Mouse (Mus musculus) neural tube, embryonic 12.5 days (tissue): ENCODE results near the gene Tmcc3. TPM values are rescaled to one million over a fixed set of nuclear protein-coding genes. Genes with fewer than 3 reads are reported as not detected.

ENCODE experiments used
- ATAC-seq: fragments of 200-750 bp; cut with Nextera tagmentation; 2 replicates; pipeline ENCODE4 v1.8.0; 2017; ENCODE audit warnings: low read depth, mild to moderate bottlenecking, moderate TSS enrichment, moderate library complexity; ENCODE audit not compliant: low FRiP score
- H3K27ac ChIP-seq: fragments of 300-500 bp; sonication (generic); 2 replicates; pipeline ENCODE4 v1.5.1; 2016
- H3K27me3 ChIP-seq: fragments of 300-500 bp; sonication (generic); replicated peaks from 2 replicates; pipeline ENCODE4 v1.6.1; 2016; ENCODE audit warnings: mild to moderate bottlenecking
- H3K36me3 ChIP-seq: fragments of 300-500 bp; sonication (generic); 2 replicates; pipeline ENCODE4 v1.6.1; 2016; ENCODE audit warnings: mild to moderate bottlenecking
- H3K4me1 ChIP-seq: fragments of 300-500 bp; sonication (generic); 2 replicates; pipeline ENCODE4 v1.6.1; 2016
- H3K4me2 ChIP-seq: fragments of 300-500 bp; sonication (generic); replicated peaks from 2 replicates; pipeline ENCODE4 v1.6.1; 2016; ENCODE audit warnings: mild to moderate bottlenecking
- H3K4me3 ChIP-seq: fragments of 300-500 bp; sonication (generic); 2 replicates; pipeline ENCODE4 v1.5.1; 2016
- H3K9ac ChIP-seq: fragments of 300-500 bp; sonication (generic); 2 replicates; pipeline ENCODE4 v1.6.1; 2016; ENCODE audit warnings: mild to moderate bottlenecking
- H3K9me3 ChIP-seq: fragments of 300-500 bp; sonication (generic); 2 replicates; pipeline ENCODE4 v1.6.1; 2016; ENCODE audit warnings: mild to moderate bottlenecking
- WGBS: fragments of 180-500 bp; shearing (Covaris S2); methylation state at CpG from one replicate; pipeline ENCODE4 v1.1.7; 2016; 5-methylcytosine and 5-hydroxymethylcytosine counted together
- polyA plus RNA-seq: library from polyadenylated mRNA; unstranded; fragments of >200 nt; fragmentation: Nextera tagmentation; extraction: Ambion mirVana; gene quantifications from 2 replicates; pipeline ENCODE4 v1.2.1, GENCODE M21; 2016

Gene Tmcc3
- polyA plus RNA-seq, 1 experiment from 2014 or later: 7.6 TPM

DNA sequence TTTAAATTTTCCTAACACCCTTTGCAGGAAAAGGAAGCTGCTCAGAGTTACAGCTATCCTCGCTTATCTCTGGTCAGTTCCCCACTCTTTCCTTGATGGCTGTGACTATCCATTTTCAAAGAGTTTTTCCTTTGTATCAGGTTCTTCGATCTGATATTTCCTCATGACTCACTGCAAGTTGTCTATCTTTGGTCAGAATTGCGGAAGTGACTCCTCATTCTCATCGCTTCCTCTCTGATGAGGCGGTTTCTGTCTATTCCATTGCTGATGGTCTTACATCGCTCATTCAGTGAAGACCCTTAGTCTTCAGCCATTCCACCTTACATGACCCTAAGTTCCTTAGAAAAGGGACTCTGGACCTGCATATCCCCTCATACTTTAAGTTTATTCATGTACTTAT lies 289.3 kb downstream of the Tmcc3 start:
- H3K36me3 ChIP-seq: no peaks in the 10 kb centered on the region
- ATAC-seq: no peak
- H3K4me2 ChIP-seq: no peak overlapping the region
- no peak overlapping the region for H3K27ac ChIP-seq
- H3K27me3 ChIP-seq: no peaks in the 10 kb centered on the region
- no peaks in the 10 kb centered on the region for H3K9me3 ChIP-seq
- H3K4me3 ChIP-seq: no peak overlapping the region
- no peaks in the 10 kb centered on the region for H3K4me1 ChIP-seq
- 93% methylated on average over 6 of the region's 6 CpGs for WGBS
- H3K9ac ChIP-seq: no peak overlapping the region

DNA sequence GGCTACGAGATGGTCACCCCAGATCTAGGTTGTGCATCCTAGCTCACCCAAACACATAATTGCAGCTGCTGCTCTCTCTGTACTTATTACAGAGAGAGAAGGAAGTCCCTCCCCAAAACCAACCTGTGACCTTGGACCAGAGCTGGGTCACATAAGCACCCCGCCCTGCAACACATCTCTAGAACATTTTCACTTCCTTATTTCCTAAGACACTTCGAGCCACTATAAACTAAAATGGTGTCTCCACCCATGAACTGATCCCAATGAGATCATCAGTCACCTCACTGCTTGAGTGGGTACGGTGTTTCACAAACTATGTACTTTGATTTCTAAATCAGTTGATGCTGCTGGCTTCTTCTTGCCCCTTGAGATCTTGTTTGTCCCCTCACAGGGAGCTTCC lies 293.7 kb downstream of the Tmcc3 start:
- Histone ChIP-seq H3K4me1 (no peaks in the 10 kb centered on the region), H3K9me3 (no peaks in the 10 kb centered on the region), H3K27ac (no peak overlapping the region), H3K9ac (no peak overlapping the region), H3K27me3 (no peaks in the 10 kb centered on the region), H3K4me2 (no peak overlapping the region), H3K4me3 (no peak overlapping the region), H3K36me3 (no peaks in the 10 kb centered on the region)
- WGBS: 89% methylated on average over 4 of the region's 4 CpGs
- no peak for ATAC-seq

DNA sequence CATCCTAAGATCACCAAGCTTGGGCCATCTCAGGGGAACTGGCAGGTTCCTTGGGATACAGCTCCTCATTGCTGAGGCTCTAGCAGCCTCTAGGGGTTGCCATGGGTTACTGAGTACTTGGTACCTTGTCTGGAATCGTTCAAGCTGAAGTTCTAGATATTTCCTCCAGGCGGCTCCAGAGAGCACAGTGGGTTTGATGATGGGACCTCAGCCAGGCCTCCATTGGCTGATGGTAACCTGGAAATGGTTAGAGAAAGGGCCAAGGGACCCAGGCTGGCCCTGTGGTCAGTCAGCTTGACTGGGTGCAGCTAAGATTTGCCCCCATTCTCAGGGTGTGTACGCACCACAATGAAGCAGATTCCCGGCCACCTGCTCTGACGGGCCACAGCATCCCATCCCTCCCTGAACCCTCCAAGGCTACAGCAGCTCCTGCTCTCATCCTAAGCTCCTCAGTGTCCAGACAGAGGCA lies 297.6 kb downstream of the Tmcc3 start:
- Histone ChIP-seq H3K27me3 (no peaks in the 10 kb centered on the region), H3K4me2 (no peak overlapping the region), H3K9ac (no peak overlapping the region), H3K9me3 (no peaks in the 10 kb centered on the region), H3K27ac (no peak overlapping the region), H3K4me1 (no peaks in the 10 kb centered on the region), H3K4me3 (no peak overlapping the region), H3K36me3 (no peaks in the 10 kb centered on the region)
- 54% methylated on average over 5 of the region's 5 CpGs for WGBS
- peak; percentile 77 for ATAC-seq

DNA sequence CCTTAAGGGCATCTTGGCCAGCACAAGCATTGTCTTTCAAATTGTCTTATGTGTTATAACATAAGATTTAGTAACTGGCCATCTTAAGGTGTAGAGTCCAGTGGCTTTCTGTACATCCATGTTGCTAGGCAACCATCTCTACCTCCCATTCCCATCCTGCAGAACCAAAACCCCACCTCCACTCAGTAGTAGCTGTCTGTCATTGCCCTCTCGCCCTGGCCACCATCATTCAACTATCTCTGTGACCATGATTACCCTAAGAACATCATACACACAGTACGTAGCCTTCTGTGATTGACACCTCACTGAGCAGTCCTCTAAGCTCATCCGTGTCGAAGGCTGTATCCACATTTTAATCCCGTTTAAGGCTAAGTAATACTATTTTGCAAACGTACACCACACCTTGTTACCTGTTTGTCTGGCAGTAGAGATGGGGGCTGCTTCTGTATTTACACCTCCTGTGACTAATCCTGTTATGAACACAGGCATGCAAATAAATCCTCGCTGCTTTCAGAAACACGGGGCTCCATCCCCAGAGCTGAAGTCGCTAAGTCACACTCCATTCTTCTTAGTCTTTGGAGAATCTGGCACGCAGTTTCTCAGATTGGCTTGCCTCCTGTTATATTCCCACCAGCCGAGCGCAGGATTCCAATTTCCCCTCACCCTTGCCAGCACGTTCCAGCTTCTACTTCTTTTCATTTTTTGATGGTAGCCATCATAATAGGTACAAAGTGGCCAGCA lies 299.6 kb downstream of the Tmcc3 start:
- Histone ChIP-seq H3K4me3 (no peak overlapping the region), H3K36me3 (no peaks in the 10 kb centered on the region), H3K4me2 (no peak overlapping the region), H3K9ac (no peak overlapping the region), H3K27ac (no peak overlapping the region), H3K4me1 (no peaks in the 10 kb centered on the region), H3K27me3 (no peaks in the 10 kb centered on the region), H3K9me3 (no peaks in the 10 kb centered on the region)
- ATAC-seq: no peak
- WGBS: 71% methylated on average over 13 of the region's 13 CpGs

DNA sequence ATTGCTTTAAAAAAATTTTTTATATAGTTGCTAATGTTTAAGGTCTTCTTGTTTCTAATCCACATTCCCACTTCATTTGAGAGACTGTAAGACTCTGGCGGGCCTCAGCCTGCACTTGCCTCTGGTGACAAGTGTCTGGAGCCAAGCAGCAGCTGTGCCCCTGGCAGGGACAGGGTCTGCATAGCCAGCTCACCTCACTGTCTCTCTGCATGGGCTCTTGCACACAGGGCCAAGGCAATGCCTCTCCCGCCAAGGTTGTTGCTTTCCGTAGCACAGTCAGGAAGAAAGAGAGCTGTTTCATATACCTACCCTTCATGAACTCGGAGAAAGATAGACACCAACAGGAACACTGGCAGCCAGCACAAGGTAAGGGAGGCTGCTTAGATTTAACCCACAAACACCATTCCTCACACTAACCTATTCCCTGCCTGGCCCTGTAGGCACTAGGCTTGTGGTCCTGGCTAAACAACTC lies 300.3 kb downstream of the Tmcc3 start:
- no peak overlapping the region for H3K4me3 ChIP-seq
- no peak overlapping the region for H3K9ac ChIP-seq
- WGBS: 98% methylated on average over 4 of the region's 4 CpGs
- no peaks in the 10 kb centered on the region for H3K27me3 ChIP-seq
- no peak overlapping the region for H3K4me2 ChIP-seq
- no peak for ATAC-seq
- no peak overlapping the region for H3K27ac ChIP-seq
- no peaks in the 10 kb centered on the region for H3K36me3 ChIP-seq
- no peaks in the 10 kb centered on the region for H3K9me3 ChIP-seq
- H3K4me1 ChIP-seq: no peaks in the 10 kb centered on the region

DNA sequence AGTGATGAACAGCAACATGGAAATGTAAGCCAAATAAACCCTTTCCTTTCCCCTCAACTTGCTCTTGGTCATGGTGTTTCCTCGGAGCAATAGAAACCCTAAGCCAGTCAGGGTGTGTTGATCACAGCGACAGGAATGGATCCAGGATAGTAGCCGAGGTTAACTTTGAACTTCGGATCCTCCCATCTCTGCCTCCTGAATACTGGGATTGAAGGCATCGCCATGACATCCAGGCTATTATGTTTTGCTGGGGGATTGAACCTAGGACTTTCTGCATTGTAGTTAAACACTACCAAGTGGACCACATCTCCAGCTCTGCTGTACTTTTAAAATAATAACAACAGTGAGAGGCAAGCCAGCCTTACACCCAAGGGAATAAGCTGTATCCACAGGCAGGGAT lies 307.8 kb downstream of the Tmcc3 start:
- 88% methylated on average over 5 of the region's 5 CpGs for WGBS
- H3K9ac ChIP-seq: no peak overlapping the region
- no peak for ATAC-seq
- peaks cover 7% of the 10 kb centered on the region for H3K27me3 ChIP-seq
- H3K9me3 ChIP-seq: no peaks in the 10 kb centered on the region
- peaks cover 27% of the 10 kb centered on the region for H3K4me1 ChIP-seq
- H3K36me3 ChIP-seq: no peaks in the 10 kb centered on the region
- no peak overlapping the region for H3K4me2 ChIP-seq
- no peak overlapping the region for H3K4me3 ChIP-seq
- no peak overlapping the region for H3K27ac ChIP-seq

DNA sequence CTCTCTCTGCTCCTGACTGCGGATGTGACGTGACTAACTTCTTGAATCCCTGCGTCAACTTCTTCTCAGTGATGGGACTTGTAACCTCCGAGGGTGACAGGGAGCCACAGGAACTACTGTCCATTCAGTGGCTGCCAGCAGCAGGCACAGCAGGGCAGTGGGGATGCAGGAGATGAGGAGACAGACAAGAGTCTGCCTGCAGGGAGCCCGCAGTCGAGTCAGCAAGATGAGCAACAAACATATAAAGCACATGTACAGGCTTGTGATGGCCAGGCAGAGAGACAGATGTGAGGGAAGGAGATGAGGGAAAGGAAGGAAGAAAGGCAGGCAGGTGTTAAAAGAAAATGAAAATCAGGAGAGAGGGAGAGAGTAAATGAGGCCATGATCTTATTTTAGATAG lies 308.8 kb downstream of the Tmcc3 start:
- H3K36me3 ChIP-seq: no peaks in the 10 kb centered on the region
- H3K9ac ChIP-seq: no peak overlapping the region
- no peaks in the 10 kb centered on the region for H3K9me3 ChIP-seq
- peaks cover 27% of the 10 kb centered on the region for H3K4me1 ChIP-seq
- H3K4me3 ChIP-seq: no peak overlapping the region
- no peak for ATAC-seq
- WGBS: 68% methylated on average over 6 of the region's 6 CpGs
- H3K27ac ChIP-seq: no peak overlapping the region
- H3K4me2 ChIP-seq: no peak overlapping the region
- H3K27me3 ChIP-seq: peaks cover 7% of the 10 kb centered on the region

DNA sequence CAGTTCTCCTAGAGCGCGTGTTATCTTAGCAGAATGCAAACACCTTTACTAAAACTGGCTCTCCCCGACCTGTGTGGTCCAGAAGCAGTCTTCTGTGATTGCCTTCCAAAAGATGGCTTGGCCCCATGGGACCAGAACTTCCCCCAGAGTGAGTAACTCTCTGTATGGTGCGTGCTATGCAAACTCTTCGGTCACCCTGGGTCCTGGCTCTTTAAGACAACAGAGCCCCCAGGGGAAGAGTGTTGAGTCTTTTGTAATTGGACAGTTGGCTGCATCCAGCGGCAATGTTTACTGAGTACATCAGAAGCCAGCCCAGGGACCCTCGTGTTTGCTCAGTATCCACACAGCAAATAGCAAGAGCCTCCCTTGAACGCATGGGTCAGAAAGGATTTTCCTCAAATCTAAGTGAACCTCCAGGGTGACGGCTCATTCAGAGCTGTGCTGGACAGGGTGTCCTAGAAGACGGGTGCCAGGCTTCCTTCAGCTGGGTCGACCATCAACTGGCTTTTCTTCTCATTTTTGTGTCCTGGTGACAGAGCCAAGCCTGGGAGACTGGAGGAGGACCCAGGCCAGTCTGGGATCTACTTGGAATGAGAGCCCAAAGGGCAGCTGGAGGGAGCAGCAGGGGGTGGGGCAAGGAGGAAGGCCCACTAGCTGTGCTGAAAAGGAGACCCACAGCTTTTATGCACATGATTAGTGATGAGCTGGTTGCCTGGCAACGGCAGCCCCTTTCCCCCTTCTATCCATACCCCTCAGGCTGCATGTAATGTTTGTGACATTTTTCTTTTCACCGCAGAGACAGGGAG lies 309.9 kb downstream of the Tmcc3 start:
- H3K4me2 ChIP-seq: peak overlapping the region; percentile 54
- H3K36me3 ChIP-seq: no peaks in the 10 kb centered on the region
- 6% methylated on average over 13 of the region's 13 CpGs for WGBS
- peaks cover 27% of the 10 kb centered on the region for H3K4me1 ChIP-seq
- 0 out of 2 replicates have a peak overlapping the region, but pooled peaks have one; percentile 29 for H3K9ac ChIP-seq
- H3K27ac ChIP-seq: peak overlapping the region; percentile 72; the same call in 1 of the 2 replicates
- H3K9me3 ChIP-seq: no peaks in the 10 kb centered on the region
- H3K27me3 ChIP-seq: peaks cover 13% of the 10 kb centered on the region
- no peak overlapping the region; the same call in 1 of the 2 replicates for H3K4me3 ChIP-seq
- ATAC-seq: peak; percentile 82

DNA sequence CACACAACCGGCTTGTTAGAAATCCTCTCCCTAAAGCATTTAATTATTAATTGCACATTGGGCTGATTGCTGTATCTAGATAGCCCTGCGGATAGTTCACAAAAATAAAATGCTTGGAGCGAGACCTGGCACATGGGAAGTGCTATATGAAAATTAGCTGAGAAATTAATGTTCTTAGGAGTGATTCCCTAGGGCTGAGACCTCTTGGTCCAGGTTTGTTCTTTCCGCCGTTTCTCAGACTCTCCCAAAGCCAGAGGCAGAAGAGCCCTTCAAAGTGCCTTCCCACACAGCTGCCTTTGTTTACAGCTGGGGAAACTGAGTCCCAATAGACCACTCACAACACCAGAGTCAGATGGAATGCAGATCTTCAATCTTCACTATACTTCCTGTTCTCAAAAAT lies 310.5 kb downstream of the Tmcc3 start:
- ATAC-seq: peak; percentile 18; the same call in 1 of the 2 replicates
- H3K9me3 ChIP-seq: no peaks in the 10 kb centered on the region
- H3K4me3 ChIP-seq: no peak overlapping the region
- peak overlapping the region; percentile 54 for H3K4me2 ChIP-seq
- peaks cover 27% of the 10 kb centered on the region for H3K4me1 ChIP-seq
- WGBS: 20% methylated on average over 5 of the region's 5 CpGs
- no peaks in the 10 kb centered on the region for H3K36me3 ChIP-seq
- no peak overlapping the region for H3K27ac ChIP-seq
- H3K27me3 ChIP-seq: peaks cover 13% of the 10 kb centered on the region
- no peak overlapping the region for H3K9ac ChIP-seq

DNA sequence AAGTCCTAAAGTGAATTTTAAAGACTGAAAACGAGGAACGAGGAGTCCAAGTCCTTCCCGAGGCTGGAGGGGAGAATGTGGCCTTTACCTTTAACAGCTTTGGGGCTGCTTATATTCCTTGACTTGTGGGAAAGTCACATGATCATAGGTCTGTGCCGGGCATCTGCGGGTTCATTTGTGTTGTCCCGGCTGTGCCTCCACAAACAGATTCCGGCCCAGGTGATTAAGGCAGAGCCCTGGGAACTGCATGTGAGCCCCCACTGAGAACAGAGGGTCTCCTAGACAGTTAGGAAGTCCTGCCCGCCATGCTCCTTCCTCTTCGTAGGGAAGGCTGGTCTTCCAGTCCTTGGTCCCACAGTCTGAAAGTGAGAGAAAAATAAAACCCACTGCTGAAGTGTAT lies 311.1 kb downstream of the Tmcc3 start:
- Histone ChIP-seq H3K9me3 (no peaks in the 10 kb centered on the region), H3K4me1 (peaks cover 27% of the 10 kb centered on the region), H3K27me3 (peaks cover 17% of the 10 kb centered on the region), H3K27ac (no peak overlapping the region), H3K4me3 (no peak overlapping the region), H3K9ac (no peak overlapping the region), H3K36me3 (no peaks in the 10 kb centered on the region), H3K4me2 (peak overlapping the region; percentile 54)
- 9% methylated on average over 9 of the region's 9 CpGs for WGBS
- ATAC-seq: peak; percentile 23; the same call in 1 of the 2 replicates

DNA sequence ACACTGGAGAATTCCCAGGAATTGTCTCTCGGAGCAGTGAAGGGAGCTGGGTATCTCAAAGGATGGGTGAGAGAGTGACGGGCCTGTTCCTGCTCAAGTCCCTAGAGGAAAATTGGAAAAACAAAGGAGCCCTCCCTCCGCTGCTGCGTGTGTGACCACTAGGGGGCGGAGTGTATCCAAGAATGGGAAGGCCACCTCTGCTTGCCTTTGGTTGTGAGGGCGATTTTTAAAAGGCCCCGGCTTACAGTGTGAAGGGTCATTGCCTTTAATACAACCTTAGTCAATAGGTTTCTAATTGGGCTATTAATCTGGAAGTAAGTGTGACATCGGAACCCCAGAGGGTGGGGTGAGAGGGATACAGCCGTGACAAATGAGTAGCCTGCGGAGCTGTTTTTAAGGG lies 311.9 kb downstream of the Tmcc3 start:
- H3K4me1 ChIP-seq: peaks cover 27% of the 10 kb centered on the region
- no peak overlapping the region for H3K9ac ChIP-seq
- ATAC-seq: peak; percentile 42
- H3K27ac ChIP-seq: no peak overlapping the region
- H3K4me2 ChIP-seq: peak overlapping the region; percentile 54
- 2% methylated on average over 10 of the region's 10 CpGs for WGBS
- H3K9me3 ChIP-seq: no peaks in the 10 kb centered on the region
- H3K4me3 ChIP-seq: no peak overlapping the region
- no peaks in the 10 kb centered on the region for H3K36me3 ChIP-seq
- peaks cover 17% of the 10 kb centered on the region for H3K27me3 ChIP-seq

DNA sequence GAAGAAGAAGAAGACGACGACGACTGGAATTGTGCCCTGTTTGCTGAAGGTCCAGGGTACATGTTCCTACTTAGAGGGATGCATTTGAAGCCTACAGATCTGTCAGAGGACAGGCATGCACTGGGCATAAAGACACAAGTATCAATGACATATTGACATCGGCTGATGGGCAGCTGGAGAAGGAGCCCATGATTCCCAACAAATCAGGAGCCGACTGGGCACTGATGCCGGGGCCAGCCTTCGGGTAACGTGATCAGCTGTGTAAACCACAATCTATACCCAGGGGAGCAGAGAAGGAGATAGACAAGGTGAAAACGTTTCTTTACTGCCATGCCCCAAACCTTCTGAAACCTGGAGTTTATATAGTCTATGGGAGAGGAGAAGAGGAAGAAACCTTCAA lies 313.3 kb downstream of the Tmcc3 start:
- Histone ChIP-seq H3K4me3 (no peak overlapping the region), H3K4me1 (peaks cover 27% of the 10 kb centered on the region), H3K4me2 (no peak overlapping the region), H3K27ac (no peak overlapping the region), H3K9ac (no peak overlapping the region), H3K27me3 (peaks cover 14% of the 10 kb centered on the region), H3K9me3 (no peaks in the 10 kb centered on the region), H3K36me3 (no peaks in the 10 kb centered on the region)
- ATAC-seq: no peak
- WGBS: 84% methylated on average over 9 of the region's 9 CpGs
